Mouse (Mus musculus) frontal cortex, adult (tissue): ENCODE data around the gene Gm21761.
"Not testable (repeated sequence)": the region's sequence is repeated elsewhere in the genome, so short reads cannot be mapped to it uniquely, and the experiment has no call there.

Source experiments
- ATAC-seq: cut with Nextera tagmentation; 2 replicates; pipeline ENCODE4 v1.9.2; 2017; ENCODE audit warnings: mild to moderate bottlenecking, moderate library complexity, mixed read lengths; ENCODE audit not compliant: low TSS enrichment

The Gm21761 gene

DNA sequence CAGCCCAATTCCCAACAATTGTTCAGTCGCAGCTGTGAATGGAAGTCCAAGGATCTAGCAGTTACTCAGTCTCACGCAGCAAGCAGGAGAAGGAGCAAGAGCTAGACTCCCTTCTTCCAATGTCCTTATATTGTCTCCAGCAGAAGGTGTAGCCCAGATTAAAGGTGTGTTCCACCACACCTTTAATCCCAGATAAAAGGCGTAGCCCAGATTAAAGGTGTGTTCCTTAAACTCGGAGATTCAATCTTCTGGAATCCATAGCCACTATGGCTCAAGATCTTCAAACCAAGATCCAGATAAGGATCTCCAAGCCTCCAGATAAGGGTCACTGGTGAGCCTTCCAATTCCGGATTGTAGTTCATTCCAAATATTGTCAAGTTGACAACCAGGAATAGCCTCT, at the start of gene Gm21761:
Gene Gm21761 (minus strand): TSS at position 101 of the 400 bp plus-strand sequence.
- not testable (repeated sequence) for ATAC-seq

DNA sequence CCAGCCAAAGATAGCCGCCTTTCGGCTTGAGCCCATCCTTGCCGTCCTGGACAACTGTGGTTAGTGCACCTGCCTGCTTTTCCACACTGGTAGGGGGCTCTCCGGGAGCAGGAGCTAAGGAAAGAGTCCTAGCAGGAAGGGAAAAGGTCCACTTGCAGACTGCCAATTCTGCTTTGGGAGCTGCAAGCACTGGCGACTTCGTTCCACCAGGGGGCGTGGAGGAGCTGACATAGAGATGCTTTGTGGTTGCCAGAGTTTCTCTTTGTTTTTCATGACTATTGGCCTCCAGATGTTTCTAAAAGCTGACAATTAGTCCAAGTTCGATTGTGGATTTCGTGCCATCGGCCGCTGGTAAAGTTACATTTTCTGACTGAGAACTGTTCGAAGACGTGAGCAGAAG, 40.1 kb upstream of the Gm21761 start:
- ATAC-seq, result not testable (repeated sequence)

DNA sequence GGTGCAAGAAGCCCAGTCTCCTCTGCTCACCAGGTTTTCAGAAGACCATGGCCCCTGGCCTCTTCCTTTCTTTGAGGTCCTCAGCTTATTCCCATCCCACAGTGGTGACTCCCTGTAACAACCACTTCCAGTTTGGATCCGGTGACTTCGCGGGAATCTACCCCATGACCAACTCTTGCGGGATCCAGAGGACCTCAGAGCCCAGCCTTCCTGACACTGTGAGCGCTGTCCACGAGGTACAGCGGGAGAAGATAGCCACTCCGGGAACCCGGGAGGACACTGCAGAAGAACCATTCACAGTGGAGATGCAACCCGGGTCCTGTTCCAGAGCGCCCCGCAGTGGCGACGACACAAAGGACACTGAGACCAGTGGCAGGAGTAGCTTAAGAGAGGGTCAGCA, 39.1 kb upstream of the Gm21761 start:
- ATAC-seq, result not testable (repeated sequence)

DNA sequence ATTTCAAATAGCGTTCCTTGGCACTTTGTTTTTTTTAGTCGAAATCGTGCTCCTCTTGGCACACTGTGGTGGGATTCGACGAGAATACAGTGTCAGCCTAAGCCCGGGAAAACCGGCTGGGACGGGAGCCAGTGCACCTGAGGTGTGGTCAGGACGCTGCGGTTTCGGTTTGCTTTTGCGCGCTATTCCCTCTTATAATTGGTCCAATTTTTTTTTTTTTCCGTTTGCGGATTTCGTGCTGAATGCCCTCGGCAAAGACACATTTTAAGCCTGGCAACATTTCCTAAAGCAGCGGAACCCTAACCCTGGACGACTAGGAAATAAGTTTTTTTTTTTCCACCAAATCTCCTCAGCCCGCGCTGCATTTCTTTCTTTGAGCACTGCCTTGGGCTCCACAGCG, 36.9 kb upstream of the Gm21761 start:
- not testable (repeated sequence) for ATAC-seq

DNA sequence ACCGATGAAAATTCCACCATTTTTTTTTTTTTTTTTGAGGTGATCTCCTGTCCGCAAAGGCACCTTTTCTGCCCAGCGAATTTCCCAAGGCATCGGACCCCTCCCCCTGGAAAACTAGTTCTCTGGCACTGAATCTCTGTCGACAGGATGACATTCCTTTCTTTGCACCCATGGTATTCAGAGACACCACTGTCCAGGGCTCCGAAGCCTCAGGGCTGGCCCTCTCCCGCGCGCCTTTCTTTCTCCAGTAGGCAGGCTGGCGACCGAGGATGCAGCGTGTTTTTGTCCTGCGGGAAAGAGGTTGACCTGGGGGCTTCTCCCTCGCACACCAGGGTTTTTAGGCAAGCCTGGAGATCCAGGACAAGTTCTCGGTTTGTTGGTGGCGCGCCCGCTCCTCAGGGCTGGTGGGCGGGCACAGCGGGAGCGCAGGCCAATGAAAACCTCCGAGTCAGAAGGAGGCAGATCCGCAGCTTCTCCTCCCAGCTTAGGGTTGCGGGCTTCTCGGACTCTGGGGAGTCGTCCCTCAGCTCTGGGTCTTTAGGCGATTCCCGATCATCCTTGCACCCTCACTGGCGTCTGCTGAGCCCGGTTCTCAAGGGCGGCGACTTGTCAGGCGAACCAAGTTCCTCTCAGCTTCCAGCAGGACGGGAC, 36.4 kb upstream of the Gm21761 start:
- not testable (repeated sequence) for ATAC-seq

DNA sequence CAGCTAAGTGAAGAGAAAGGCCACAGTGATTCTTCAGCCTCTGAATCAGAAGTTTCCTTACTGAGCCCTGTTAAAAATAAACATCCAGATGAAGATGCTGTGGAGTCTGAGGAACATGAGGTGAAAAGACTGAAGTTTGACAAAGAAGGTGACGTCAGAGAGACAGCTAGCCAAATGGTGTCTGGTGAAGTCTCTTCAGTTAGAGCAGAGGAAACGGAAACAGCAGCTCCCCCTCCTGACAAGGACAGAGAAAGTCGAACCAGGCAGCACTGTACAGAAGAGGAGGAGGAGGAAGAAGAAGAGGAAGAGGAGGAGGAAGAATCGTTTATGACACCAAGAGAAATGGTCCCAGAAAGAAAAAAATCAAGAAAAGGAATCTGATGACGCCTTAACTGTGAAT, 33.8 kb upstream of the Gm21761 start:
- not testable (repeated sequence) for ATAC-seq

DNA sequence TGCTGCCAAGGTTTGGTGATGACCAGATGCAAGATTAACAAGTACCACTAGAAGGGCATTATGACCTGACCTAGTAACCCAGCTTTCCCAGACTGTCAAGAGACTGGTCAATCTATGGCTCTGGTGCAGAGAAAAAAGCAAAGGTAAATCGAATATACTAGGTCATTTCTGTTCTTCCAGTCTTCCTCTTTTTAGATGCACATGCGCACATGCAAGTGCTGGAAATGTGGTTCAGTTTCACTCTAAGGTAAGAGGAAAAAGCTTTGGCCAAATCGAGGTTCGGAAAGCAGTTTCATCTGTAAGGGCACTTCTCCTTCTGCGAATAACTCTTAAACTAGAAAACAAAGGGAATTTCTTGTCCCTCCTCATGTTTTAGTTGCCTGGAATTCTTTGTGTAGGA, 26.5 kb upstream of the Gm21761 start:
- not testable (repeated sequence) for ATAC-seq

DNA sequence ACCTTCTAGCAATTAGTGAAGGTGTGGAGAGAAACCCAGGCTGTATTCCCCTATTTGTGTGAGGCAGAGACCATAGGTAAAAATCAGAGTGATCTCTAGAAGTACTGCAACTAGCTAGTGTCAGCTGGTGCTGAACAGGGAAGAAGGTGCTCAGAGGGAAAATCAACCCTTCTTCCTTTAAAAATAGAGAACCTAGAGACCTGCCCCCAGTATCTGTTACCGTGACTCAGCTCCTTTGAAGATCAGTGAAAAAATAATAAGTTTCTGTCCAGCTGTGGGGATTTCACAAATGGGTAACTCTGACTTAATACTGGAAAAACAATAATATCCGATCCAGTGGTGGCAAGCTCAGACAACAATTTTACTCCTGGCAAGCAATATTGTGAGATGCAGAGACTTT, 26.0 kb upstream of the Gm21761 start:
- not testable (repeated sequence) for ATAC-seq

DNA sequence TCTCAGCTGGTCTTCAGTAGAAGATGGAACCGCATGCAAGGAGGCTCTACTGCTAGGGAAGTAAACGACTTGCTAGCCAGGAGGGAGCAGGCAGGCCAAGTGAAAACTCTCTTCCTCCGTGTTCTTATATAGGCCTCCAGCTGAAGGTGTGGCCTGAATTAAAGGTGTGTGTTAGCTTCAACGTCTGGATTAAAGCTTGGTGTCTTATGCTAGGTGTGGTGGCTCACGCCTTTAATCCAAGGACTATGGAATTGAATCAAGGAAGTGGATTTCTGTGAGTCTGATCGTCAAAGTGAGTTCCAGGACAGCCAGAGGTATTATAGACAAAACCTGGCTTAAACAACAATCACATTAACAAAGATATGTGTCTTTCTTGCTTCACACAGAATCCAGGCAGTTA, 21.6 kb upstream of the Gm21761 start, which contains the start of gene B020031M17Rik:
Gene B020031M17Rik (minus strand): TSS at position 101 of the 400 bp plus-strand sequence.
- ATAC-seq, result not testable (repeated sequence)

DNA sequence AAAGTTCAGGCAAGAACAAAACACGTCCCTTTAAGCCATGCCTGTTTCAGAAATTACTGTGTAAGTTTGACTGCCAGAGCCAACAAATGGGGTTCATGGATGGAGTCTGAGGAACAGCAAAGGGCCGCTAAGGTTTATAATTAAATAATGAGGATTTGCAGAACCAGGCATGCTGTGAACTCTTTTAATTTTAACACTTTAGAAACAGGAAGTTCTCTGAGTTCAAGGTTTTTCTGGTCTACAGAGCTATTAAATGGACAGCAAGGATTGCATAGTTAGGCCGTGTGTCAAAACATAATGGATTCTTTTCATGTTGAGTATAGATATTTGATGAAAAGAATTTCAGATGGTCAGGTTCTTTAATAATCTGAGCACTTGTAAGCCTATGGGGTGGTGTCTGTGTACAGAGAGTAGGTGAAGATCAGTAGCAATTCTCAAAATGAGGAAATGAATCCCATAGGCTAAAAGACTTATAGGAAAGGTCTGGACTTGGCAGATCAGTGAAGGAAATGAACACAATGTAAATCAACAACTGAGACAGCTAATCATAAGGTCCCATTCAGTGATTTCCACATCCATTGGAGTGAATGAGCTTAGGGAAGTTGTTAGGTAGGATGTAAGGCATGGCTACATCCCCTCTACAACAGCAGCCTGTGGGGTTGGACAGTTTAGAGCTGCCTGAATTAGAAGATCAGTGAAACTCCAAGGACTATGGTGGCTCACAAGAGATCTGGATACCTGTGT, 4.3 kb downstream of the Gm21761 start:
- ATAC-seq, result not testable (repeated sequence)

DNA sequence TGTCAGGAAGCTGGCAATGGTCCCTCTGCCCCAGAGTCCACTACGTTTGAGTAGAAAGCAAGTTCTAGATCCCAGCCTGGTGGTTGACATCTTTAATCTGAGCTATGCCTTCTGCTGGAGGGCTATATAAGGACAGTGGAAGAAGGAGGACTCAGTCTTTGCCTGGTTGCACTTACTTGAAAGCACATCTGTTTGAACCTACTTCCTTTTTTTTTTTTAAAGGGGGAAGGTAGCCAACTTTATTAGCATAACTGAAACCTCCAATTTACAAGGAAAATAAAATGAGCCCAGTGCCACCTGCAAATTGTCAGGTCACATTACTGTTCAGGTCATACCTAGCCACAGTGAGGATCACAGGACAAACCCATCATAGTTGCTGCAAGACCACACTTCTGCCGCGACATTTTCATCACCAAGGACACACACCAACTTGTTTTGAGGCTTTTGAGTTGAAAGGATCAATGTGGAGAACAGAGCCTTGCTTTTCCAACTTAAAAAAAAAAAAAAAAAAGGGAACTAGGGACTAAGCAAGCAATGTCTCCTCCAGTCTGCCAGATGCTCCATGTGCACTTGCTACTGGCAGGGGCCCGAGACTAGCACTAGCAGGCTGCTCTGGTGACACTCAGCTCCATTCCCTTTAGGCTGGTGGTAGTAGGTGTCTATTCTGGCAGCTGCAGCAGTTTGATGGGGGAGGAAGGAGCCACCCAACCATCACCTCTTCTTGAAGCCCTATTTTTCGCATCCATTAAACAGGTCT, 11.9 kb downstream of the Gm21761 start:
- ATAC-seq, result not testable (repeated sequence)

DNA sequence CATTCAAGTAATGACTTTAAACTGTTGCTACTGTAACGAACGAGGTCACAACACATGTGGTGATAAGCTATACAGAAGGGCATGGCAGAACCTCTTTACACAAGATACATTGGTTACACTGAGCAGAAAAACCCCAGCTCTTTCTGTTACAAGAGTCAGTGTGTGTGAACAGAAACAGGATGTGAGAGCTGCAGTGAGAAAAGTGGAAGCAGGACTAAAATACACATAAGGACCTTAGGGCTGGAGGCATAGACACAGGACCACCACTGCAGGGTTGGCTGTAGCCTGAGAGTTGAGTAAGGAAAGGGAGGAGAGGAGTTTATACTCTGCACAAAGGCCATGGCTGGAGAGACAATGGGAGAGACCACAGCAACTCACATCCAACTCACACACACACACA, 12.6 kb downstream of the Gm21761 start:
- ATAC-seq, result not testable (repeated sequence)

DNA sequence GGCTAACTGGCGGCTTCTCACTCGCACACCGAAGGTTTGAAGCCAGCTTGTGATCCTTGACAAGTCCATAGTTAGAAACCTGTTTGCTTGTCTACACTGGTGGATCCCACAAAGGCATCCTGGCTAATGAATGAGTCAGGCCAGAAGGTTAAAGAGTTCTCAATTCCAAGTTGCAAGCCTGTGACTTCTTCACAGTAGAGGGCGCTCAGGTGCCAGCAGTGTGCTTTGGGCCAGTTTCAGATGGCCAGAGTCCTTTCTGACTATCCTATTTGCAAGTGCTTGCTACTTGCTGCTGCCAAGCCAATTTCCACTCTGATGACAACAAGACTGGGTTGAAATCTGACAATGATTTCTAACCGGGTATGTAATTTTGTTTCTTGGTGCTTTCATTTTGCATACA, 30.5 kb downstream of the Gm21761 start:
- ATAC-seq, result not testable (repeated sequence)

DNA sequence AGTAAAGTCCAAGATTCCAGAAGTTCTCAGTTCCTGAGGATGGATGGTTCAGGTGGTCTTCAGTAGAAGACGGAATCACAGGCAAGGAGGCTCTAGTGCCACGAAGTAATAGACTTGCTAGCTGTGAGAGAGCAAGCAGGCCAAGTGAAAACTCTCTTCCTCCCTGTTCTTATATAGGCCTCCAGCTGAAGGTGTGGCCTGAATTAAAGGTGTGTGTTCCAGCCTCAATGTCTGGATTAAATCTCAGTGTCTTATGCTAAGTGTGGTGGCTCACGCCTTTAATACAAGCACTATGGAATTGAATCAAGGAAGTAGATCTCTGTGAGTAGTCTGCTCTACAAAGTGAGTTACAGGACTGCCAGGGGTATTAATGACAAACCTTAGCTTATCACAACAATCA, 34.4 kb downstream of the Gm21761 start, which contains the start of gene Tcstv1:
Gene Tcstv1 (minus strand): TSS at position 101 of the 400 bp plus-strand sequence.
- ATAC-seq, result not testable (repeated sequence)

DNA sequence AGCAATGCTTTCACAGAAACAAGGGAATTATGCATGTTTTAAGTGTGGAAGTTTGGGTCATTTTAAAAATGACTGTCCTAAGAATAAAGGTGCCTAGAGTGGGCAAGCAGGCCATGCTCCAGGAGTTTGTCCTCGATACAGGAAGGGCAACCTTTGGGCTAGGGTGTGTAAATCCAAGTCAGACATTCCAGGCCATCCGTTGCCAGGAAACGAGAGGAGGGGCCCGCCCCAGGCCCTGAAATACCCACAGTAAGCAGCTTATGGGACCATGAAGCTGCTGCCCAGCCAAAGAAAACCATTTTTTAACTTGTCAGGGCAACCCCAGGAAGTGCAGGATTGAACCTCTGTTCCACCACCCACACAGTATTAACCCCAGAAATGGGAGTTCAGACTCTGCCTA, 42.2 kb downstream of the Gm21761 start:
- ATAC-seq, result not testable (repeated sequence)

DNA sequence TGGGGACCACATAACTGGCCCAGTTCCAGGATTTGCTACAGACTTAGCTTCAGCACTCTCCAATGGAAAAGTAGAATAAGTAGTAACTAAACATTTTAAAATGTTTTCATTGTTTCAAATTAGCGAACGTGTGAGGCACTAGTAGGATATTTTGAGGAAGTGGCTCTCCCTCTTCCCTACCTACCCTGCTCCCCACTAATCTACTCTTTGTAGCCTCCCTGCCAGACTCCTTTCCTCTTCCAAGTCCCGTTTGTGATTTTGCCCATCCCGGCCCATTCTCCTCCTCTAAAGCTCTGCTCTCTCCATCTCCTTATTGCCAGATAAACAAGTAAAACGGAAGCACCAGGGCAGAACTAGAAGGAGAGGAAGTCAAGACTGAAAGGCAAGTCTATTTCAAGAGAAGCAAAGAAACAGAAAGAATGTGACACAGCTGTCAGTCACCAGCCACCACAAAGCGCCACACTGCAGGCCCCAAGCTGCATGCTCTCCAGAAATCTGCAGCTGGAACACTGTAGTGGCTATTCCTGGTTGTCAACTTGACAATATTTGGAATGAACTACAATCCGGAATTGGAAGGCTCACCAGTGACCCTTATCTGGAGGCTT, 64.6 kb downstream of the Gm21761 start:
- ATAC-seq, result not testable (repeated sequence)

DNA sequence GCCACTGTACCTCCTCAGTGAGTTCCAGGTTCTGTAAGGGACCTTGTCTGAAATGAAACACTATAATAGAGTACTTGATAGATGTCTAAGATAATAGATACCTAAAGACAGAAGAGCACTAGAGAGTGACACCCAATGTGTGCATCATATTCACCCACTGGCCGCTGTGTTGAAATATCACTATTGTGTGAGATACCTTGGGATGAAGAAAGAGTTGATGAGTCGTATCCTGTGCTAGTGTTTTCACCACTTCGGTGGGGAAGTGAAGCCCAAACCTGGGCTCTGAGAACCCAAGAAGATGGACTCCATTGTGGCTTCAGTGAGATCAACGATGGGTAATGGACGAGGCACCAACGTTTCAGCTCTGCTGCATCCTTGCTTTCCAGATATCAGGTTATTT, 66.7 kb downstream of the Gm21761 start:
- not testable (repeated sequence) for ATAC-seq
